Mouse (Mus musculus): ENCODE results near the gene Copz1. TPM values are rescaled to one million over a fixed set of nuclear protein-coding genes. Genes with fewer than 3 reads are reported as not detected.
"Not testable (repeated sequence)": the region's sequence is repeated elsewhere in the genome, so short reads cannot be mapped to it uniquely, and the experiment has no call there.

Copz1 gene
- polyA plus RNA-seq, 1 experiment from 2014 or later: 253 TPM

DNA sequence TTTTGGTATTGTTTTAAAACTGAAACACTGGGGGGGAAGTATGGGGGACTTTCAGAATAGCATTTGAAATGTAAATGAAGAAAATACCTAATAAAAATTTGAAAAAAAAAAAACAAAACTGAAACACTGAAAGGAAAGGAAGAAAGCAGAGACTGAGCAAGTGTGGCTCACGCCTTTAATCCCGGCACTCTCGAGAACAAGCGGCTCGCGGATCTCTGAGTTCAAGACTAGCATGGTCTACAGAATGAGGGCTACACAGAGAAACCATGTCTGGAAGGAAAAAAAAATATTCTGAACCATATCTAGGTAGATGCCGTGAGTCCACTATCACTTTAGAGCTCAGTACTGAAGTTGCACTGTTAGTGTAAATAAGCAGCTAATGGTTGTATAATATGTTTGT, 35.2 kb upstream of the Copz1 start:
- H3K4me1 ChIP-seq (replicated peaks; ENCODE audit: control insufficient read depth, insufficient read depth, low read length): no peaks in the 10 kb centered on the region
- no peak for ATAC-seq
- TF ChIP-seq CTCF (IDR thresholded peaks at IDR 0.05; ENCODE audit: low read depth): no peak
- H3K4me2 ChIP-seq (replicated peaks; ENCODE audit: low read depth): no peak overlapping the region
- no peak overlapping the region for H3K9ac ChIP-seq (ENCODE audit: low read depth, low read length)
- H3K27ac ChIP-seq (ENCODE audit: low read depth, low read length): no peak overlapping the region
- 88% methylated on average over 7 of the region's 7 CpGs for WGBS
- no peaks in the 10 kb centered on the region for H3K9me3 ChIP-seq (ENCODE audit: control insufficient read depth)
- no peaks in the 10 kb centered on the region for H3K27me3 ChIP-seq (replicated peaks; ENCODE audit: control insufficient read depth, insufficient read depth, low read length)
- H3K4me3 ChIP-seq (ENCODE audit: low read depth, low read length): no peak overlapping the region
- H3K36me3 ChIP-seq (ENCODE audit: control insufficient read depth, insufficient read depth): peaks cover 8% of the 10 kb centered on the region; the same call in 1 of the 2 replicates

DNA sequence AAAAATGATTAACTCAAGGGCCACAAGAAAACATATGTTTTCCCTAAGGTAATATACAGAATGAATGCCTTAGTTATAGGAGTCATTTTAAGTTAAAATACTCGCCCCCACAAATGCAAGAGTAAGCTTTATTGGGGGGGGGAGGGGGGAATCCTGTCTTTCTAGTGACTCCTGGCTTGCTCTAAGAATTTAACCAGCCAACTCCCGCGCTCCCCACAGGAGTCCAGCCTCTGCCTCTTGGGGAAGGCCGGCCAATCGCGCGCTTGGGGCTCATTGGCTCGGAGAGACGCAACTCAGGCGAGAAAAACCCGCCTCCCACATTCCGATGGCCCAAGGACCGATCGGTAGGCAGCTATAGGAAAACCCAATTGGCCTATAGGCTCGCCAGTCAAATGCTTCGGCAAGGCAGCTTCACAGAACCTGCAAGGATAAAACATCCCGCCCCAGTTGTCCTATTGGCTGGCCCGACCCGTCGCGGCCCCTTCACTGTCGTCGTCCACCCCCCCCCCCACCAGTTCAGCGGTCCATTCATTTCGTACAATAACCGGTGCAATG, 33.3 kb upstream of the Copz1 start:
- Histone ChIP-seq H3K27ac (ENCODE audit: low read depth, low read length) (peak overlapping the region; percentile 83), H3K4me1 (replicated peaks; ENCODE audit: control insufficient read depth, insufficient read depth, low read length) (no peaks in the 10 kb centered on the region), H3K9me3 (ENCODE audit: control insufficient read depth) (no peaks in the 10 kb centered on the region), H3K27me3 (replicated peaks; ENCODE audit: control insufficient read depth, insufficient read depth, low read length) (no peaks in the 10 kb centered on the region), H3K4me2 (replicated peaks; ENCODE audit: low read depth) (peak overlapping the region; percentile 70), H3K36me3 (ENCODE audit: control insufficient read depth, insufficient read depth) (peaks cover 26% of the 10 kb centered on the region), H3K4me3 (ENCODE audit: low read depth, low read length) (peak overlapping the region; percentile 52), H3K9ac (ENCODE audit: low read depth, low read length) (peak overlapping the region; percentile 41)
- WGBS: under 1% methylated on average over 26 of the region's 26 CpGs
- TF ChIP-seq CTCF (IDR thresholded peaks at IDR 0.05; ENCODE audit: low read depth): no peak
- ATAC-seq: peak; percentile 86

DNA sequence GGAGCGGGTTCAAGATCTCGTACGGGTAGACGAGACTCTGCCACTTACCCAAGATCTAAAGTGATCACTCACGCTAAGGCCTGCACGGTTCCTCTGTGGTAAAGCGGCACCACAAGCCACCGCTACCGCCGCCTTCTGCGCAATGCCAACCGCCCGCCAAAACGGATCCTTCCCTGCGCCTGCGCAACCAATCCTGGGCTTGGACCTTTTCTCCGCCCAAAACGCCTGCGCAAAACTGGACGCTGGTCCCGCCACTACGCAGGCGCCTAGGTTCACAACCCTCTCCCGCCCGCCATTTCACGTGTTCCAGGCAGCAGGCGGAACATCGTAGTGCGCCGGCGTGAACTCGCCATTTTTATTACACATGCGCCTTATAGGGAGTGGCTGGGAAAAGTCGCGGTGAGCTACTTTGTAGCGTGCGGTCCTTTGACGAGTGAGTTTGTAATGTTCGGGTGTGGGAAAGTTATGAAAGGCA, 32.8 kb upstream of the Copz1 start, which contains the start of gene Cbx5:
Gene Cbx5, minus strand, starts transcription at position 132 of the 475 bp plus-strand sequence.
- ATAC-seq: peak; percentile 91
- WGBS: under 1% methylated on average over 39 of the region's 39 CpGs

DNA sequence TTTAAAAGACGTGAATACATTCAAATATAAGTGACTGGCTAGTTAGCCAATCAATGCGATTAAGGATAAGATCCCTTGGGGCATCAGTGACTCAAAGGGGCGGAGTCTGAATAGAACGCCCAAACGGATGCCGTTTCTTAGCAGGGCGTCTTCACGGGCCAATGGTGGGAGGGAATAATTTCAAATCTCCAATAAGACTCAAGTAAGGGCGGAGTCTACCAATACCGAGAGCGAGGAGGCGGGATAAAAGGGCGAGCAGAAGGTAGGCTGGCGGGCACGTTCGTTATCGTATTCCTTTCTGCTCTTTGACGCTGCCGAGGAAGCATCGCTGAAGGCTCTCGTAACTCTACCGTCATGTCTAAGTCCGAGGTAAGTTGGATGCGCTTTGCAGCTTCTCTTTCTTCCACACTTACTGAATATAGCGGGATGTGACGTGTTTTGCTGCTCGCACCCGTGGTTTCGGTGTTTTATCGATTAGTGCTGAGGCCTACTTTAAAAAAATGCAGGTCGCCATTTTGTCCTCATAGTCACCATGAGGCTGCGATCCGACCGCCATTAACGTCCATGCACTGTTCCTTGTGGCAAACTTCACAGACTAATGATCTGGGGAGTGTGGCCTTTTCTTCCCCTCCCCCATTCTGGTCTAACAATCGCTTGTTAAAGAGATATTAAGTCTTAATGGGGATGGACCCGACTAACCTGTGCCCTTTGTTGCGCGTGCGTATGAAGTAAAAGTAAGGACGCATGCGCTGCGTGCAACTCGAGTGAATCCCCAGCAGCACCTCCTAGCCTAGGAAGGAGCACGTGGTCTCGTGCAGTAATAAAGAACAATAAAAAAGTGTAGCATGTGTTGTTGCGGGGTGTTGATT, 32.1 kb upstream of the Copz1 start, which contains the start of gene Hnrnpa1:
Gene Hnrnpa1, plus strand, starts transcription at position 273 of the 869 bp plus-strand sequence.
- H3K4me3 ChIP-seq (ENCODE audit: low read depth, low read length): peak within 1 kb of the TSS; percentile 52
- no peak for TF ChIP-seq CTCF (IDR thresholded peaks at IDR 0.05; ENCODE audit: low read depth)
- no peaks in the 10 kb centered on the region for H3K27me3 ChIP-seq (replicated peaks; ENCODE audit: control insufficient read depth, insufficient read depth, low read length)
- H3K4me1 ChIP-seq (replicated peaks; ENCODE audit: control insufficient read depth, insufficient read depth, low read length): no peaks in the 10 kb centered on the region
- H3K9me3 ChIP-seq (ENCODE audit: control insufficient read depth): no peaks in the 10 kb centered on the region
- H3K4me2 ChIP-seq (replicated peaks; ENCODE audit: low read depth): peak within 1 kb of the TSS; percentile 70
- H3K36me3 ChIP-seq (ENCODE audit: control insufficient read depth, insufficient read depth): peaks cover 32% of the 10 kb centered on the region
- WGBS: under 1% methylated on average over 47 of the region's 47 CpGs
- peak within 1 kb of the TSS; percentile 45 for H3K9ac ChIP-seq (ENCODE audit: low read depth, low read length)
- peak within 1 kb of the TSS; percentile 83 for H3K27ac ChIP-seq (ENCODE audit: low read depth, low read length)
- peak; percentile 88 for ATAC-seq

More for the DNA sequence above, 32.8 kb upstream of the Copz1 start, which contains the start of gene Cbx5:
- TF ChIP-seq CTCF (IDR thresholded peaks at IDR 0.05; ENCODE audit: low read depth): peak; percentile 40; the same call in 1 of the 2 replicates
- Histone ChIP-seq H3K27ac (ENCODE audit: low read depth, low read length) (peak within 1 kb of the TSS; percentile 83), H3K9ac (ENCODE audit: low read depth, low read length) (peak within 1 kb of the TSS; percentile 45), H3K4me1 (replicated peaks; ENCODE audit: control insufficient read depth, insufficient read depth, low read length) (no peaks in the 10 kb centered on the region), H3K36me3 (ENCODE audit: control insufficient read depth, insufficient read depth) (peaks cover 27% of the 10 kb centered on the region), H3K27me3 (replicated peaks; ENCODE audit: control insufficient read depth, insufficient read depth, low read length) (no peaks in the 10 kb centered on the region), H3K4me3 (ENCODE audit: low read depth, low read length) (peak within 1 kb of the TSS; percentile 52), H3K9me3 (ENCODE audit: control insufficient read depth) (no peaks in the 10 kb centered on the region), H3K4me2 (replicated peaks; ENCODE audit: low read depth) (peak within 1 kb of the TSS; percentile 70)

DNA sequence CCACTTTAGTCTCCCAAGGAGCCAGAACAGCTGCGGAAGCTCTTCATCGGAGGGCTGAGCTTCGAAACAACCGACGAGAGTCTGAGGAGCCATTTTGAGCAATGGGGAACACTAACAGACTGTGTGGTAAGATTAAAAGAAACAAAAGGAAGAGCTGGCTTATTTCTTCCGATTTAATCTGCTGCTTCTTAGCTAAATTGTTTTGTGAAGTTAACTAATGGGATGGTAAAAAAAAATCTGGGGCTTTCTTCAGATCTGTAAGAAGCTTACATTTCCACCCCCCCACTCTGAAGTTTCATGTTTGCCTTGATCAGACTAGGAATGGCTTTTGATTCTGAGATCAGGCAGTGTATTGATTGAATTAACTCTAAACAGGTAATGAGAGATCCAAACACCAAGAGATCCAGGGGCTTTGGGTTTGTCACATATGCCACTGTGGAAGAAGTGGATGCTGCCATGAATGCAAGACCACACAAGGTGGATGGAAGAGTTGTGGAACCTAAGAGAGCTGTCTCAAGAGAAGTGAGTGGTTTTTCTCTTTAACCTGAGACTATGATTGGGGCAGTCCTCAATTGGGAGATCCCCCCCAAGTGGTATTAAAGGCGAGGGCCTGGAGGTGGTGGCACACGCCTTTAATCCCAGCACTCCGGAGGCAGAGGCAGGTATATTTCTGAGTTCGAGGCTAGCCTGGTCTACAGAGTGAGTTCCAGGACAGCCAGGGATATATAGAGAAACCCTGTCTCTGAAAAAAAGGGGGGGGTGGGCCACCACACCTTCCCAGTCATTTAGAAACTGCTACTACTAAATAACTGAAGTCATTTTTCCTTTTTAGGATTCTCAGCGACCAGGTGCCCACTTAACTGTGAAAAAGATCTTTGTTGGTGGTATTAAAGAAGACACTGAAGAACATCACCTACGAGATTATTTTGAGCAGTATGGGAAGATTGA, 31.2 kb upstream of the Copz1 start:
- 6% methylated on average over 12 of the region's 12 CpGs for WGBS
- H3K36me3 ChIP-seq (ENCODE audit: control insufficient read depth, insufficient read depth): peaks cover 39% of the 10 kb centered on the region
- not testable (repeated sequence) for ATAC-seq; H3K9me3 ChIP-seq (ENCODE audit: control insufficient read depth); H3K27me3 ChIP-seq (replicated peaks; ENCODE audit: control insufficient read depth, insufficient read depth, low read length); H3K4me1 ChIP-seq (replicated peaks; ENCODE audit: control insufficient read depth, insufficient read depth, low read length)
- H3K4me2 ChIP-seq (replicated peaks; ENCODE audit: low read depth): peak overlapping the region; percentile 70
- peak overlapping the region; percentile 45 for H3K9ac ChIP-seq (ENCODE audit: low read depth, low read length)
- H3K27ac ChIP-seq (ENCODE audit: low read depth, low read length): peak overlapping the region; percentile 83
- peak overlapping the region; percentile 52 for H3K4me3 ChIP-seq (ENCODE audit: low read depth, low read length)
